Mouse (Mus musculus): Measurements from ENCODE around the gene Map4k2.

Gene Map4k2

GRCm38 (mm10) chr19:6346023-6346422 lies 5.1 kb downstream of the Map4k2 start:
- DNase-seq (ENCODE audit: low read depth), result no peak

GRCm38 (mm10) chr19:6346661-6347060 lies 5.7 kb downstream of the Map4k2 start:
- DNase-seq (ENCODE audit: low read depth), result no peak

- no peak for DNase-seq (ENCODE audit: low read depth)
Observed at GRCm38 (mm10) chr19:6347615-6348014, 6.7 kb downstream of the Map4k2 start.

GRCm38 (mm10) chr19:6348717-6349116 lies 7.8 kb downstream of the Map4k2 start:
- DNase-seq (ENCODE audit: low read depth), result no peak

- no peak for DNase-seq (ENCODE audit: low read depth)
Observed at GRCm38 (mm10) chr19:6349215-6349983, 8.5 kb downstream of the Map4k2 start.

GRCm38 (mm10) chr19:6351431-6352106 lies 10.6 kb downstream of the Map4k2 start:
- no peak for DNase-seq (ENCODE audit: low read depth)

- no peak for DNase-seq (ENCODE audit: low read depth)
Observed at GRCm38 (mm10) chr19:6352107-6352505, 11.2 kb downstream of the Map4k2 start.

GRCm38 (mm10) chr19:6354030-6354429 lies 13.1 kb downstream of the Map4k2 start:
- no peak for DNase-seq (ENCODE audit: low read depth)

- no peak for DNase-seq (ENCODE audit: low read depth)
Observed at GRCm38 (mm10) chr19:6361291-6361690, 20.4 kb downstream of the Map4k2 start.

- no peak for DNase-seq (ENCODE audit: low read depth)
Observed at GRCm38 (mm10) chr19:6363091-6363410, 22.1 kb downstream of the Map4k2 start.

GRCm38 (mm10) chr19:6363411-6364240 lies 22.7 kb downstream of the Map4k2 start, which contains the start of gene Sf1:
TSS of gene Sf1 (plus strand) at chr19:6363690.
- peak; percentile 99 for DNase-seq (ENCODE audit: low read depth)

GRCm38 (mm10) chr19:6364317-6364725 lies 23.4 kb downstream of the Map4k2 start:
- peak; percentile 82 for DNase-seq (ENCODE audit: low read depth)

- no peak for DNase-seq (ENCODE audit: low read depth)
Observed at GRCm38 (mm10) chr19:6364842-6365241, 23.9 kb downstream of the Map4k2 start.

- no peak for DNase-seq (ENCODE audit: low read depth)
Observed at GRCm38 (mm10) chr19:6370175-6370574, 29.2 kb downstream of the Map4k2 start.

- no peak for DNase-seq (ENCODE audit: low read depth)
Observed at GRCm38 (mm10) chr19:6372433-6372832, 31.5 kb downstream of the Map4k2 start.

- DNase-seq (ENCODE audit: low read depth), result peak; percentile 66
Observed at GRCm38 (mm10) chr19:6373539-6374400, 32.8 kb downstream of the Map4k2 start.

- DNase-seq (ENCODE audit: low read depth), result no peak
Observed at GRCm38 (mm10) chr19:6374571-6374970, 33.6 kb downstream of the Map4k2 start.

- DNase-seq (ENCODE audit: low read depth), result no peak
Observed at GRCm38 (mm10) chr19:6375423-6376254, 34.7 kb downstream of the Map4k2 start.

- DNase-seq (ENCODE audit: low read depth), result no peak
Observed at GRCm38 (mm10) chr19:6376255-6376564, 35.3 kb downstream of the Map4k2 start.

GRCm38 (mm10) chr19:6376643-6377042 lies 35.7 kb downstream of the Map4k2 start:
- DNase-seq (ENCODE audit: low read depth), result no peak

Data from c-Kit-positive CD71-negative TER-119-negative erythroid progenitor cells, embryonic 14.5 days (primary cell).